Mouse (Mus musculus): Measurements from ENCODE around the gene Mettl1.

Gene Mettl1

DNA sequence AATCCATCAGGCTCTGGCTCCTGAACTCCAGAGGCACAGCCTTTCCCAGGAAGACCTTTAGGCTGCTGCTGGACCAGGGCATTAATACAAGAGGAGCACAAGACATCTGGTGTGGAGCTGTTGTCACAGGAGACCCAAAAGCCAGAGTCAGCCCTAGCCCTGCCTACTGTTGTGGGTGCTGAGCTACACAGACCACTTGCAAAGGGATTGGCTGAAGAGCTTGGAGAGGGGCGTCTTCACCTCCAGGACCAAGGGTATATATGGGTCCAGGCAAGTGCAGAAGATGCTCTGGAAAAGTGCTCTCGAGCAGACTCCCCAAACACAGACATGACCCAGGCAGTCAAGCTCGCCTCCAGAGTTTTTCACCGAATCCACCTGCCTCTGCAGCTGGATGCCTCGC, 6.7 kb downstream of the Mettl1 start, which contains the start of gene Cyp27b1:
Gene Cyp27b1 (plus strand): TSS at position 297 of the 400 bp plus-strand sequence.
- no peak for DNase-seq (ENCODE audit: low spot score in 2 of 2)

DNA sequence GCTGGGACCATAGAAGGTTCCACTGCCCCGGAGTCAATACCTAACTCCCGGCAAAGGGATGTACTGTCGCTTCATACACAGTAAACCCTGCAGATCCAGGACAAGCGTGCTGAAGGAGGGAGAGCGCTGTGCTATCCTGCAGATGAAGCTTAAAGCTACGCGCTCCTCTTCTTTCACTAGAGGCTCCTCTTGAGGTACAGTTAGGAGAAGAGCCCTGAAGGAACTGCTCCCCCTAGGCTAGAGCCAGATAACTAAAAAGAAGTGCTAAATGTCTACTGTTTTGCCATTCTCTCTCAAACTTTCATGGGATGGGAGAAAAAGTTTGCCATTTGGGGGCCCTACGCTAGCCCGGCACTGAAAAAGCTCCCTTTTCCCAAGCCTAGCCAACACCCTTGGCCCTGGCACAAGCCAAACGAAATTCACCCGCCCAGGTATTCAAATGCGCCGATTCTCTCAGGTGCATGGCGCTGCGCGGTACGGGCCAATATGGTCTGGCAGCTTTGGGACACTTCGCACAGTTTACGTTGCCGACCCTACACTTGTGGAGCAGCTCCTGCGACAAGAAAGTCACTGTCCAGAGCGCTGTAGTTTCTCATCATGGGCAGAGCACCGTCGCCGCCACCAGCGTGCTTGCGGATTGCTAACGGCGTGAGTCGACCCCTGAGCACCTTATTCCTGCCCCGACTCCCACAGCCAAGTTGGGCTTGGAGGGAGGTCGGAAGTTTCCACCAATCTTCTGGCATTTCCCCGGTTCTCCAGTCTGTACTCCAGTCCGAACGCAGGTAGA, 7.6 kb downstream of the Mettl1 start:
- DNase-seq (ENCODE audit: low spot score in 2 of 2) = no peak

DNA sequence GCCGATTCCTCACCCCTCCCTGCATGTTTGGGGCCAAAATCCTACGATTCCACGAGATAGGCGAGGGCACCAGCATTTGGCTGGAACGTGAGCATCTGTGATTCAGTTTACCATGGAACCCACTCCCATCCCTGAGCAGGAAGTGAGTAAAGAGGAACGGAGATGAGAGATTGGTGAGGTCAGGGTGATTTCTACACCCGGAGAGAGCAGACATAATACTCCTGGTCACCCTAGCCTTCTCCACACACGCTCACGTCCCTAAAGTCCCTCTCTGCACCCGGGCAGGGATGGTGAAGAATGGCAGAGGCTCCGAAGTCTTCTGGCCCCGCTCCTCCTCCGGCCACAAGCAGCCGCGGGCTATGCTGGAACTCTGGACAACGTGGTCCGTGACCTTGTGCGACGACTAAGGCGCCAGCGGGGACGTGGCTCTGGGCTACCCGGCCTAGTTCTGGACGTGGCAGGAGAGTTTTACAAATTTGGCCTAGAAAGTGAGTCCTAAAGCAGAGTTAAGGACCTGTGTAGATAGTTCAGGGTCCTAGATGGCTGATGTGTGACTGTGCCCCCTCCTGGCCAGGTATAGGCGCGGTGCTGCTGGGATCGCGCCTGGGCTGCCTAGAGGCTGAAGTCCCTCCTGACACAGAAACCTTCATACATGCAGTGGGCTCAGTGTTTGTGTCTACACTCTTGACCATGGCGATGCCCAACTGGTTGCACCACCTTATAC, 8.3 kb downstream of the Mettl1 start:
- no peak for DNase-seq (ENCODE audit: low spot score in 2 of 2)

DNA sequence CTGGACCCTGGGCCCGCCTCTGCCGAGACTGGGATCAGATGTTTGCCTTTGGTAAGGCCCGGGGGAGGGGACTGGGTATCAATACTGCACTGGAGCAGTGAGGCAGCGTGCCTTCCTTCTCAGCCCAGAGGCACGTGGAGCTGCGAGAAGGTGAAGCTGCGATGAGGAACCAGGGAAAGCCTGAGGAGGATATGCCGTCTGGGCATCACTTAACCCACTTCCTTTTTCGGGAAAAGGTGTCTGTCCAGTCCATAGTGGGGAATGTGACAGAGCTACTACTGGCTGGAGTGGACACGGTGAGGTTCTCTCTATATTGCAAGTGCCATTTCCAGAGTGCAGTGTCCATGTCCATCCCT, 8.9 kb downstream of the Mettl1 start:
- no peak for DNase-seq (ENCODE audit: low spot score in 2 of 2)

DNA sequence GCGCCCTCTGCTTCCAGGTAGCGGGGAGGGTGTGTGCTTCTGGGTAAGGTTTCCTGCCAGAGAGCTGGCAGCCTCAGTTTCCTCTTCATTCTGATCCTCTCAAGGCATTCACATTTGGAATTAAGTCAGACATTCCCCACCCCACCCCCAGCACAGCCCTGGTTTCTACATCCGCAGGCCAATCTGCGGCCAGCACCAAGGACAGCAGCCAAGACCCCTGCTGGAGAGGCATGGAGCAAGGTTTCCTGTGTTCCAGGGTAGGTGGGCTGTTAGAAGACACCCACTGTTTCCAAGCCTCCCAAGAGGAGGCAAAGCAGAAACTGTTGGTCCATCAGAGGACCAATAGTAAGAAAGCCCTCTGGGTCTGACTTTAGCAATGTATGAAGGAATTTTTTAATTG, 13.4 kb downstream of the Mettl1 start:
- DNase-seq (ENCODE audit: low spot score in 2 of 2) = no peak

DNA sequence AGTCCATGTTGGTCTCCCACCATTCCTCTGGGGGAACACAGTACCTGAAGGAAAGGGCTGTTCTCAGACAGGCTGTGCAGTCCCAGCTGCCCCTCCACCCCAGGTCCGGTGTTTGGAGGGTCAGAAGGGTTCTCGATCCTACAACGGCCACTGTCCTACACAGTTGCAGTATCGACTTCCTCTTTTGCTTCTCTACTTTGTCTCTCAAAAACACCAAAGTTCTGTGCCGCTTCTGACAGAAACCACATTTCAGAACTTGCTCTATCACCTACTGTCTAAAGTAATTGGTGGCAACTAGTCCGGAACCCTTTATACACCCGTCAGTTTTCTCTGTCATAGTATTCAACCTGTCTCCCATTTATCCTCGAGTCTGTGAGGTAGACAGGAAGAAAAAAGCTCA, 14.2 kb downstream of the Mettl1 start:
- DNase-seq (ENCODE audit: low spot score in 2 of 2) = no peak

DNA sequence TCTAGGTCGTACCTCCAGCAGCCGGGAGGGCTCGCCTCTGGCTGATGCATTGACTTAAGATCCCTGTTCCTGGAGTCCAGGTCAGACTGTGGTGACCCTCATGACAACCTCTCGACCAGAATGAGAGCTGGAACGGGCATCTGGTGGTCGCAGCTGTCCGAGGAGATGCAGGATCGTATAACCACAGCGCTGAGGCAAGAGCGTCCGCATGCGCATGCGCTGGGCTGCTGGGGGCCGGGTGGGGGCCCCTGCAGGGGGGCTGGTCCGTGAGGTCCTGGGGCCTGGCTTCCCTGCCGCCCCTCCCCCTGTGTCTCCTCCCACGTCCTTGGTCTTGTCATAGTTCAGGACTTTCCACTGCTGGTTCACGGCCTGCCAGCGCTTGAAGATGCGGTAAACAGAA, 15.3 kb downstream of the Mettl1 start:
- peak in 1 of 2 experiments; percentile 38 for DNase-seq (ENCODE audit: low spot score in 2 of 2)

DNA sequence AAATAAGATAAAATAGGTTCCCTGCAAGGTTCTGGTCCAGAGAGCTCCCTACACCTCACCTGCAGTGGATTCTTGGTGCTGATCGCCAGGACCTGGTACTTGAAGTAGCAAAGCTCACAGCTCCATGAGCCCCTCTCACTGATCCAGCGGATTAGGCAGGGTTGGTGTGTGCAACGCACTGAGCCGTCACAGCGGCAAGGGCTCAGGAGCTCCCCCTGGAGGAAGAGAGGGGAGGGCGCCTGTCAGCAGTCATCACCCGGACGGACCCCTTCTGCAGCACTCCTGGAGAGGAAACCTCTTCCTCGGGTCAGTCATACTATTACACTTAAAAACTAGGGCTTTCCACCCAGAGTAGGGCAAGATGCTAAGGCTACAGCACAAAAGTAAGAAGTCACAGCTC, 16.9 kb downstream of the Mettl1 start:
- DNase-seq (ENCODE audit: low spot score in 2 of 2) = peak; percentile 76 to 84

DNA sequence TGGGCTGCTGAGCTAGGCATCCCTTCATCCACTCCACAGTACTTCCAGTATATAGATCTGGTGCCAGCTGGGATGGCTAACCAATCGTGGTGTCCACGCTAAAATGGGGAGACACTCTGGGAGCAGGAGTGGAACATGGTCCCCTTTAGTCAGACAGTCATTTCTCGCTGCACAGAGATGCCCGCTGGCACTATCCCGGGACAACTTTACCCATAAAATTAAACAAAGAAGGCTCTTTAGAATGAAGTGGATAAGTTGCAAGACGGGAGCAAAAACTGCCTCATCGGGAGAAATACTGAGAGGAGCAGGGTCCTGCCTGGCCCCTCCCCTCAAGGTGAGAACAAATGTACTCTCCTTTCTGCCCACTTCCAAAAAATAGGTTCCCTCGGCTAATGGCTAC, 17.5 kb downstream of the Mettl1 start:
- DNase-seq (ENCODE audit: low spot score in 2 of 2) = no peak

DNA sequence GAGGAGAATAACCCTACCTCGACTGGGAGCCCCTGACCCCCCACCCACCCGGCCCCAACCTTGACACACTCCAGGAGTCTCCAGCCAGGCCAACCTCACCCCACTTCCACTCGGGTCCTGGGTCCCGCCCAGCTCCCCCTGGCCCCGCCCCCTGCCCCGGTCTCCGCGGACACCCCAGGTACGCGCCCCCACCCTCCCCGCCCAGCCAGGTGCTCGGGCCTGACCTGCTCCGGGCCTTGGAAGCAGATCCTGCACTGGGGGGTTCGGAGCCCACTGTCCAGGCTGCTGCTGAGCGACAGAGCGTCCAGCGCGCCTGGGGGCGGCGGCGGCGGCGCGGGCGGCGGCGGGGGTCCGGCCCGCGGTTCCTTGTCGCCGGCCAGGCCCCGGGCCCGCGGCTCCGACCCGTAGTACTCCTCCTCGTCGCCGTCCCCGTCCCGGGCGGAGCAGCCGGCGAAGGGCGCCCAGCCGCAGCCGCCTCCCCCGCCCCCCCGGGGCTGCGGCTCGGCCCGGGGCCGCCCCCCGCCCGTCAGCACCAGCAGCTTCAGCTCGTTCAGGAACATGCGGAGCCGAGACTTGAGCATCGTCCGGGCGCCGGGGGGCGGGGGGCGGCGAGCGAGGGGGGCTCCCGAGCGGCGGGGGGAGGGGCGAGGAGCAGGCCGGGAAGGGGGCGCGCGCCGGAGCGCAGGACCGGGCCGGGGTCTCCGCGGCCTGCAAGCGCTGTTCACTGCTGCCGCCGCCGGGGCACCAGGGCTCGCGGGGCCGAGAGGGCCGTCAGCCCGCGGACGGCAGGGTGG, 18.2 kb downstream of the Mettl1 start:
- DNase-seq (ENCODE audit: low spot score in 2 of 2) = peak in 1 of 2 experiments; percentile 55

DNA sequence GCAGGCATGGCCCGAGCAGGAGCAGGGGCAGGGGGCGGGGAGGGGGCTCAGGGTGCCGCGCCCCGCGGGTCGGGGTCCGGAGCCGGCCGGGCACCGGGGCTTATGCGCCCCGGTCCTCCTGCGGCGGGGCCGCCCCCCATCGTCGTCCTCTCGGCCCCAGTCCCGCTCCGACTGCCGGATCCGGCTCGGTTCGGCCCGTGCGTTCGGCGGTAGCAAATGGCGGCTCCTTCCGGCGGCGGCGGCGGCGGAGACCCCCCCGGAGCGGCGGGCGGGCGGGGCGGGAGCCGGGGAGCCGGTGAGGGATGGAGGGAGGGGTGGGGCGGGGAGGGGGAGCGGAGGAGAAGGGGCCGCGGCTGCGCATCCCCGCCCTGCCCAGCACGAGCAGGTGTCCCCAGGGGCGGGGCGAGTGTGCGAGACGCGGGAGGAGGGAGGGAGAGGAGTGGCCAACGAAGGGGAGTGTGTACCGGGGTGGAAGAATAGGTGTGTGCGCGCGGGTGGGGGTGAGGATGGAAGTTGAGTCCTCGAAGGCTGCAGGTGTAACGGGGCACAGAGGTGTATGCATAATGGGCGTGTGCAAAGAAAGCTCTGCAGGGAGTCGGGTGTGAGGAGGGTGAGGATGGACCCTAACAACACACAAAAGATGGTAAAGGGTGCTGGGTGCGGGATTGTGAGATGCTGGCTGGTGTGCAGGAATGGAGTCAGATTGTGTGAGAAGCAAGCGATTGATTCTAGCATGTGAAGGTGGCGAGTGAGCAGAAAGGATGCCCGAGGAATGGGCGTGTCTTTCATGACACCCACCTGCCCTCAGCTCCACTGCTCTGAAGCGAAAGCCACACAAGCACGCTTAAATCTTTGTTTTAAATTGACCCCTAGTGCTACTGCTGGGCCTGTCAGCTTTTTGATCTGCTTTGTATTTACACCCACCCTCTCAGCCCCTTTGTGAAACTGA, 19.0 kb downstream of the Mettl1 start, which contains the start of gene March9:
Gene March9 (minus strand): TSS at position 217 of the 949 bp plus-strand sequence.
- DNase-seq (ENCODE audit: low spot score in 2 of 2) = peak; percentile 90 to 91

DNA sequence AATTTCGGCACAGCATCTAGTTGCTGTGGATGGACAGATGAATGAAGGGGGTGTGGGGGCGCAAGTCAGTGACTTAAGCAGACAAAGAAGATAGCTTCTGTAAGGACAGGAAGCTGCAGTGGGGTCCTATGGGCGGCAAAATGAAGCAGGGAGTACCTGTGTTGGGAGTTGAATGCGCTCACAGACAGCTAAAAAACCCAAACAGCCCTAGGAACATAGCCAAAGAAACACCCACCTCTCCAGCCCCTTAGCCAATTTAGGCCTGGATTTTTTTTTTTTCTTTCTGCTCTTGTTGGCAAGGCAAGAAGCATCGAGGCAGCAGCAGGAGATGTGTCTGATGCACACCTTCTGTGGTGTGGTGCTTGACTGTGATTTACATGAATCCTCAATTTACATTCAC, 19.9 kb downstream of the Mettl1 start:
- DNase-seq (ENCODE audit: low spot score in 2 of 2) = peak; percentile 45 to 64

DNA sequence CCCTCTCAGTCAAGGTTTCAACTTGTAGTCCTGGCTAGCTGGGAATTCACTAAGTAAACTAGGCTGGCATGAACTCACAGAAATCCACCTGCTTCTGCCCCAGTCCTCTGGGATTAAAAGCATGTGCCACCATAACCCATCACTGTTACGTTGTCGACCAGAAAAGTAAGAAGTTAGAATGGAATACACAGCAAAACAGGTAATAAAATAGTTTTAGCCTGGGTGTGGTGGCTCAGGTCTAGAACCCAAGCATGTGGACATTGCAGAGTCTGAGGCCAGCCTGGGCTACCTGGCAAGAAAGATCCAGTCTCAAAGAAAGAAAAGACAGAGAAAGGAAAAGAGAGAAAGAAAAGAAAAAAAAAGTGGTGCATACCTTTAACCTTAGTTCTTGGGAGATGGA, 20.3 kb downstream of the Mettl1 start:
- peak in 1 of 2 experiments; percentile 21 for DNase-seq (ENCODE audit: low spot score in 2 of 2)

DNA sequence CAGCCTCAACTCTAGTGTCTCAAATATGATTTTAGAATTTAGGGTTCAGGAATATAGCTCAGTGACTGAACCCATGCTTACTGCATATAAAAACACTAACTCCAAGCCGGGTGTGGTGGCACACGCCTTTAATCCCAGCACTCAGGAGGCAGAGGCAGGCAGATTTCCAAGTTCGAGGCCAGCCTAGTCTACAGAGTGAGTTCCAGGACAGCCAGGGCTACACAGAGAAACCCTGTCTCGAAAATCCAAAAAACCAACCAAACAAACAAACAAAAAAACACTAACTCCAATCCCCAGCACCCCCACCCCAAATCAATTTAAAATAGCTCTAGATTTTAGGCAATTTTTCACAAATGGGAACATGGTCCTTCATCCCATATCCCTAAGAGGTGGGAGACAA, 20.9 kb downstream of the Mettl1 start:
- peak in 1 of 2 experiments; percentile 32 for DNase-seq (ENCODE audit: low spot score in 2 of 2)

DNA sequence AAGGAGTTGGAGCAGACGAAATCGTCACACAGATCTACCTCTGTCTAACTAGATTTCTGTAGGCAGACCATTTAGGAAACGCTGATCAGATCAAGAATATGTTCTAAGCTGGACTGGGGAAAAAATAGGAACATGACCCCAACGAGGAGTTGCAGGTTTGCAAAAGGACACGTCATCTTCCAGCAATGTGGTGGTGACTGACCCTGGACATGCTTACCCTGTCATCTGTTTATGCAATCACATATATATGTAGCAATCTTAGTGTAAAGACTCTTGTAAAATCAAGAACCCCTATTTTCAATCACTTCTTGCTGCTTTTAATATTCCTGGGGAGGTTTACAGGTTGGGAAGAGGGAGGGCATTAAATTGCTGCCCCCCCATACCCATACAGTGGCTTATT, 21.3 kb downstream of the Mettl1 start:
- DNase-seq (ENCODE audit: low spot score in 2 of 2) = peak in 1 of 2 experiments; percentile 20

DNA sequence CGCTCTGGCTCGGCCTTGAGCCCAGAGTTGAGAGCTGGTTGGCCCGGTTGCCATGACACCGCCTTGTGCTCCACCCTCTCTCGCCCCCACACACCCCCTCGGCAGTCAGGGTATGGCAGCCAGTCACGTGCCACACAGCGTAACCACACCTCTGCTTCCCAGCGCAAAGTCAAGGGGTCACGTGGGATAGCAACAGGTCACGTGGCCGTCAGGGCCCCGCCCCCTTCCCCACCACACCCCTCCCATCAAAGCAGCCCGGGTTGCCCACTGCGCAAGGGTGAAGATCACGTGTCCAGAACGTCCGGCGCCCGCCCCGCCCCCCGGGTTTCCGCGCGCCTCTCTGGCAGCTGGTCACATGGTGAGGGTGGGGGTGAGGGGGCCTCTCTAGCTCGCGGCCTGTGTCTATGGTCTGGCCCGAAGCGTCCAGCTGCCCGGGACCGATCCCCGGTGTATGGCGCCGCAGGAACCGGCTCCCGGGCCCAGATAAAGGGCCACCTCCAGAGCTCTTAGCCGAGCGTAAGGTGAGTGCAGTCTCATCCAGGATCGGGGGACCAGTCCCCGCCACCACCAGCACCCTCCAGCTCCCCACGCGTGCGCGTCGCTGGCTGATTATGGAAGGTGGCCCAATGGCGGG, 22.1 kb downstream of the Mettl1 start, which contains the start of gene Cdk4:
Gene Cdk4 (plus strand): TSS at position 296 of the 634 bp plus-strand sequence.
- DNase-seq (ENCODE audit: low spot score in 2 of 2) = peak; percentile 99

DNA sequence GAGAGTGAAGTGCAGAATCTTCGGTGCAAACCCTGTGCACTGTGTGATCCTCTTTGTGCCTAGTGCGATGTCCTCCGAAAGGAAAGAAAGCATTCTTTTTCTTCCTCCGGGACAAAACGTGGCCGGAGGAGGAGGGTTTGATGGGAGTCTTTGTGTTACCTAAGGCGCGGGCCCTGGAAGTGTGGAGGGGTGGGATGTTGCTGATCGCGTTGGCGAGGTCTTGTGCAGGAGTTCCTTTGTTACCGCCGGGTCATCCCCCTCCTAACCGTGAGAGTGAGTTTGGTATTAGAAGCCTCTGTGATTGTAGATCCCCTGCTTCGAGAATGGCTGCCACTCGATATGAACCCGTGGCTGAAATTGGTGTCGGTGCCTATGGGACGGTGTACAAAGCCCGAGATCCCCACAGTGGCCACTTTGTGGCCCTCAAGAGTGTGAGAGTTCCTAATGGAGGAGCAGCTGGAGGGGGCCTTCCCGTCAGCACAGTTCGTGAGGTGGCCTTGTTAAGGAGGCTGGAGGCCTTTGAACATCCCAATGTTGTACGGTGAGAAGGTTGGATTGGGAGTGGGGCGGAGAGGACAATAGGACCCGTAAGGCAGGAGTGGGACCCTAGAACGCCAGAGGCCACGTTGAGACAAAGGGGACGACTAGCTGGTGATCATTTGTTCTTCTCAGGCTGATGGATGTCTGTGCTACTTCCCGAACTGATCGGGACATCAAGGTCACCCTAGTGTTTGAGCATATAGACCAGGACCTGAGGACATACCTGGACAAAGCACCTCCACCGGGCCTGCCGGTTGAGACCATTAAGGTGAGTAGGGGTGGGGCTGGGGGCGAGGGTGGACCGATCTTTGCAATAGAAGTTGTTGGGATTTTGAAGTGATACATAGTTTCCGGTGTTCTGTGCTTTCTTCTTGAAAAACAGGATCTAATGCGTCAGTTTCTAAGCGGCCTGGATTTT, 23.0 kb downstream of the Mettl1 start:
- DNase-seq (ENCODE audit: low spot score in 2 of 2) = no peak

DNA sequence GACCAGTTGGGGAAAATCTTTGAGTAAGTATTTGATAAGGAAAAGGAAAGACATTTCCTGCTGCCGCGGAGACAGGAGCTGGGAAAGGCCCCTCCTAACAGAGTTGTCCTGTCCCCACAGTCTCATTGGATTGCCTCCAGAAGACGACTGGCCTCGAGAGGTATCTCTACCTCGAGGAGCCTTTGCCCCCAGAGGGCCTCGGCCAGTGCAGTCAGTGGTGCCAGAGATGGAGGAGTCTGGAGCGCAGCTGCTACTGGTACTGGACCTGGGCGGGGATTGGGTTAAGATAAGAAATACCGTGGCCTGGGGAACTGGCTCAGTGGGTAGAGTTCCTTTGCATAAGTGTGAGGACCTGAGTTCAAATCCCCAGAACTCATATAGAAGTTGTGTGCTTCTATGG, 24.8 kb downstream of the Mettl1 start:
- DNase-seq (ENCODE audit: low spot score in 2 of 2) = peak in 1 of 2 experiments; percentile 56

DNA sequence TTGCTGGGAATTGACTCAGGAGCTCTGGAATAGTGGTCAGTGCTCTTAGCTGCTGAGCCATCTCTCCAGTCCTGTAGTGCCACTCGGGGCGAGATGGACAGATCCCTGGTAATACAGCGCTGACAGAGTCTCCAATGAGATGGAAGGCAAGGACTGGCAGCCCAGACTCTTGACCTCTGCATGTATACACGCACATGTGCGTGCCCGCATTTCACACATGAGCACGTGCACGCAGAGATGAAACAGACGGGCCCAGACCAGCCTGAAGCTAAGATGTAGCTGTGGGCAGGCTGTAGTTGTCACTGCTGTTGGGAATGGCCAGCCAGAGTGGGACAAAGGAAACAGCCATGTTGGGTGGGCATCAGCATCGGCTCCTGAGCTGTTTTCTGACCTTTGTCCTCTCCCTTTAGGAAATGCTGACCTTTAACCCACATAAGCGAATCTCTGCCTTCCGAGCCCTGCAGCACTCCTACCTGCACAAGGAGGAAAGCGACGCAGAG, 25.4 kb downstream of the Mettl1 start:
- peak in 1 of 2 experiments; percentile 42 for DNase-seq (ENCODE audit: low spot score in 2 of 2)

All from right cerebral cortex, postnatal 10 days (tissue).